Mouse (Mus musculus): ENCODE measurements around the gene Brsk2.

The Brsk2 gene

DNA sequence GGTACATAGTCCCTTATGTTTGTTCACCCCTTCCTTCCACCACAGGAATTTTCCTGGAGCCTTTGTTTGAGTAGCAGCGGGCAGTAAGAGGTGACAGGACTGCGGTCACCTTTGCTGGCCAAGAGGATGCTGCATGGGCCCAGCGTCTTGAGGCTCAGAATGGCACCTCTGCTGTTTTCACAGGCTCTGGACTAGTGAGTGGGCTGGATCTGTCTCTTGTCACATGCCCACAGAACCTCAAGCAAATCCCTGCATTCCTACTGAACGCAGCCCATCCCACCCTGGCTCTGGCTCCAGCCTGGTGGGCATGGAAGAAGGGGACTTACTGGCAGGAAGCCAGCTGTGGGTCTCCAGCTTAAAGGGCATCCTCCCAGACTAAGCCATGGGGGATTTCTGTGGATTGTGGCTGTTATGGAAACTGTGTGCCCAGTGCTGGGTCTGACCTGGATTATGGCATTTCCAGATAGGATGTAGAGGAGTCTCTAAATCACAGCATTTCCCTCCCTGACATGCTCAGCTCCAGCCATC is 8.0 kb downstream of the Brsk2 start:
- no peak for DNase-seq

- no peak for DNase-seq
Observed at GRCm38 (mm10) chr7:141958211-141958610, 8.7 kb downstream of the Brsk2 start.

DNA sequence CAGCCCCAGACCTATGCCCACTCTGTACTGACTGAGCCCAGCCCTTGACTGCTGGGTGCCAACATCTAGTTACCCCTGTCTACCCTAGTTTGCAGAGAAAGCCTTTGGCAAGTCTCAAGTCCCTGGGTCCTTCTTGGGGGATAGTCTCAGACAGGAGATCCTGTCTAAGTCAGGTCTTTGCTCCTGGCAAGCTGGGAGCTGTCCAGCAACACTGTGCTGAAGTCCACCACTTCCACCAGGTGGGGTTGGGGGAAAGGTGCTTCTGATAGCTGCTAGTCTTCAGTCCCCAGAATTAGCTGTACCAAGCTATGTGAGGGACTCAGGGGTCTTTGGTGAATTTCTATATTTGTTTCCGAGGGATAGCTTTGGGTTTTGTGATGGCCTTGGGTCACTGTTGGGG is 9.6 kb downstream of the Brsk2 start:
- DNase-seq, result no peak

DNA sequence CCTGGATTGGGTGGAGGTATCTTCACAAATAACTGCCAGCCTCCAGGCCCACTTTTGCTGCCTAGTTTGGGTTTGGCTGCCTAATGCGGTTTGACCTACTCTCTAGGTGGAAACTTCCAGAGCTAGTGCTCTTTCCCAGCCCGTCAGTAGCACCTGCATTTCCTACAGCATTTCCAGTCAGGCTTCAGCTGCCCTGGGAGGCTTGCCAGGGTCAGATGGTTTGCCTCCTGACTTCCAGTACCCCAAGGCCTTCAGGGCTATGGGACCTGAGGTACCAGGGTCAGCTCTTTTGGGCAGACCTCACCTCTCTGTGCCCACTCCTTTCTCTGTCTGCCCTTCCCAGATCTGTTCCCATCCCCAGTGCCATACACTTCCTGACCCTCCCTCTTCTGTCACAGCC is 11.4 kb downstream of the Brsk2 start:
- no peak for DNase-seq

GRCm38 (mm10) chr7:141961491-141961890 is 11.9 kb downstream of the Brsk2 start:
- DNase-seq, result no peak

DNA sequence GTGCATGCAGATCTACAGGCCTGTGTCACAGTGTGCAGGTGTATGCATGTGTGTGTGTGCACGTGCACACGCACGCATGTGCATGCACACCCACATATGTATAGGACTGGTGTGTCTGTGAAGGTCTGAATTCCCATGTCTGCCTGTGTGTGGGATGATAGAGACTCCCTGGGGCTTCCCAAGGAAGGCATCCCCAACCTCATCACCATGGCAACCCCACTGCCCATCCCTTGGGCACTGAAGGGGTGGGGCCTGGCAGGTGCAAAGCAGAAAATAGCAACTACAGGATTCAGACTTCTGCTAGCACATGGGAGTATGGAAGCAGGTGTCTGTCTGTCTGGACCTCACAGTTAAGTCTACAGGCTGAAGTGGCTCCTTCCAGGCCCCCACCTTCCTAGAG is 13.0 kb downstream of the Brsk2 start:
- peak; percentile 52 for DNase-seq

- DNase-seq, result no peak
Observed at GRCm38 (mm10) chr7:141966281-141966680, 16.7 kb downstream of the Brsk2 start.

GRCm38 (mm10) chr7:141972831-141973619 is 23.5 kb downstream of the Brsk2 start:
- peak; percentile 42 for DNase-seq

GRCm38 (mm10) chr7:141978003-141978402 is 28.5 kb downstream of the Brsk2 start:
- DNase-seq, result no peak

- DNase-seq, result no peak
Observed at GRCm38 (mm10) chr7:141979247-141979646, 29.7 kb downstream of the Brsk2 start.

GRCm38 (mm10) chr7:141981237-141981636 is 31.7 kb downstream of the Brsk2 start:
- DNase-seq, result no peak

GRCm38 (mm10) chr7:141988314-141988806 is 38.8 kb downstream of the Brsk2 start:
- DNase-seq, result no peak

- DNase-seq, result no peak
Observed at GRCm38 (mm10) chr7:141991183-141991582, 41.6 kb downstream of the Brsk2 start.

GRCm38 (mm10) chr7:141994121-141994520 is 44.6 kb downstream of the Brsk2 start:
- DNase-seq, result no peak

DNA sequence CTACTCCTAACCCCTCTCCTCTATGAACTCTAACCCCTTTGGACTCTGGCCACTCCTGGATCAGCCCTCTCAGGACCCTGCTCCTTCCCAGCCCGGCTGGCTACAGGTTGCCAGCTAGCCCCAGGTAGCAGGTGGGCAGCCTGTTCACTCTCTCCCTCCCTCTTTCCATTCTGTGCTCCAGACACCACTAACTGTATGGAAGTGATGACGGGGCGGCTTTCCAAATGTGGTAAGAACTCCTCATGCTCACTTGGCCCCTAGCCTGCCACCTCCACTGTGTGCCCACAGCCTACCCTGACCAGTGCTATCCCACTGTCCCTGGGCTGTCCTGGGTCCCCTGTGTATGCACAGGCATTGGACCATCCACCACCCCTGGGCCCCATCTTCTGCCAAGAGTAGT is 51.1 kb downstream of the Brsk2 start:
- no peak for DNase-seq

DNA sequence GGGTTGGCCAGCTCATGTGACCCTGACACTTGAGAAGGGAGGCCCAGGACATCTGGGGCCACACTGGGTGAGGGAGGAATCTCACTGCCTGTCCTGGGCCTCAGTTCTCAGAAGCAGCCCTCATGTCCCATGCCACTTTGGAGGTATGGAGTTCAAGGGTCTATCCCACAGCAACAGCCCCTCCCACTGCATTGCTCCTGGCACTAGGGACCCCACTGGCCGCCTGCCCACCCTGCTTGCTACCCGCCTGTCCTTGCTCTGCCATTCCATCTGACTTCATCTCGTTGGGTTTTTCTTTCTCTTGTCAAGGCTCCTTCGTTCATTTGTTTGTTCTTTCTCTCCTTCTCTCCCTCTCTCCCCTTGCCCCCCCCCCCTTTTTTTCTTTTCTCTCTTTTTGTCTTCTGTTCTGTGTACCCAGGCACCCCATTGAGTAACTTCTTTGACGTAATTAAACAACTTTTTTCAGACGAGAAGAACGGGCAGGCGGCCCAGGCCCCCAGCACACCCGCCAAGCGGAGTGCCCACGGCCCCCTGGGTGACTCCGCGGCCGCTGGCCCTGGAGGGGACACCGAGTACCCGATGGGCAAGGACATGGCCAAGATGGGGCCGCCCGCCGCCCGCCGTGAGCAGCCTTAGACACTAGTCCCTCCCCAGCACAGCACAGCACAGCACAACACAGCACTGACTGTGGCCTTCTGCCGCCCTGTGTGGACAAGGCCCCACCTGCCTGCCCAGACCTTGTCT is 52.2 kb downstream of the Brsk2 start:
- no peak for DNase-seq

DNA sequence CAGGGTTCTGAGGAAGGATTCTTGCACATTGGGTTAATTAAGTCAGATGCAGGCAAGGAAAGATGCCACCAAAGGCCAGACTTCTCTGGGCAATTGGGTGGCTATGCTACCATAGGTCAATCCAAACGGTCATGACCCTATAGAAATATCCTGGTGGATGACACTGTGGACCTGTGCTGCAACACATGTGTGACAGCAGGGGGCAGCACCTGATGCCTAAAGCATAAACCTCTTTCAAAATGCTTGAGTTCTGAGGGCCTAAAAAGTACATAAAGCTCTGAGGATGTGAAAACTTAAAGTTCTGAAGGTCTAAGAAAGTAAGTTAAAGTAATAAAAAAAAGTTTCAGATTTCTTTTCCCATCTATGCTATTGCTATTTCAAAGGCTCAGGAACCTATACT is 67.0 kb downstream of the Brsk2 start:
- no peak for DNase-seq

DNA sequence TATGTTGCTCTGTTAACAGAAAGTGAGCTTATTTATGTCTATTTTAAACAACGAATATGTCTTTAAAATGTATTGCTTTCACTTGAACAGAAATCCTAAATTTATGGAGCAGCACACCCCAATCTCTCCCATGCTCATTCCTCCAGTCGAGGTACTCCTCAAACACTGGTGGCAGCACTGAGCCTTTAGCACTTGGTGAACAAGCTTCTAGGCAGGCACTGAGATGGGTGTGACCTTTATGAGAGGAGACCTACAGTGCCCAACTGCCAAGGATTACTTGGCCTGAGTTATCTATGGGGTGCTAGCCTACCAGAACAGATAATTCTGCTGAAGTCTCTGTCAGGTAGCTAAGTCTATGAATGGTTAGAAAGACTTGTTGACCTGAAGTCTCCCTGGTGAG is 70.1 kb downstream of the Brsk2 start:
- no peak for DNase-seq

- no peak for DNase-seq
Observed at GRCm38 (mm10) chr7:142020827-142021226, 71.3 kb downstream of the Brsk2 start.

DNA sequence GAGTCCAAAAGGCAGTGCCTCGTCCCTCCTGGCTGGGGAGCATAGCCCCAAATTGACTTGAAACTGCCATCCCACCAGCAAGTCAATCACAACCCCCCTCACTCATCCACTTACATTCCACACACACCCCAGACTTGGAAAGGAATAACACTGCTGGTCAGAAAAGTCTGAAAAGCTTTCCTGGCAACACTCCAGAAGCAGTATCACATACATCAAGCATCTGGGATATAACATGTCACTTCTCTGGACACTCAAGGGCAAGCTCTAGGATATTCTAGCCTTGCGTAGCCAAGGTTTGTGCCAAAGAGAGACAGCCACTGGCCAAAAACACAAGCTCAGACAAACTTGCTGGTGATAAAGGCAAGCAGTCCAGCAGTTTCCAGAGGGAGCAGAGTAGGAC is 75.6 kb downstream of the Brsk2 start:
- DNase-seq, result no peak

DNA sequence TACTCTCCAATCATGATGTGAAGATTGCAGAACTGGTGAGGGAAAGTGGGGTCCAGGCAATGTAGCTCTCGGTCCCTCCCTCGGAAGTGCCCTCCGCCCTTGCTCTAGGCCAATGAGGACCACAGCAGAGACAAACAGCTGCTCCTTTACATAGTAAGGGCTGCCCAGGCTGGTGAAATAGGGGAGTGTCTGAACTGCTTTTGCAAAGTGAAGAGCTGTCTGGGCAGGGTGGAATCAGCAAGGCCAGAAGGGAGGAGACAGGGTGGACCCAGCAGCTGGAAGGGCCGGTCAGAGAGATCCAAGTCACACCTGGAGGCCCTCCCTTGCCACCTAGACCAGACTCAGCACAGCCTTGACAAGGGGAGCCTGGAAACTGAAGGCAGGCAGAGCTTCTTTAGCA is 76.4 kb downstream of the Brsk2 start:
- DNase-seq, result no peak

- no peak for DNase-seq
Observed at GRCm38 (mm10) chr7:142030073-142030472, 80.5 kb downstream of the Brsk2 start.

GRCm38 (mm10) chr7:142034198-142034597 is 84.6 kb downstream of the Brsk2 start:
- DNase-seq, result no peak
